Mouse (Mus musculus) ES-Bruce4 (cell line): ENCODE results near the gene Dhx57. TPM values are rescaled to one million over a fixed set of nuclear protein-coding genes. Genes with fewer than 3 reads are reported as not detected.
"Not testable (repeated sequence)": the region's sequence is repeated elsewhere in the genome, so short reads cannot be mapped to it uniquely, and the experiment has no call there.

Source experiments
- H3K27ac ChIP-seq: 2 replicates; pipeline ENCODE4 v1.5.1; 2012; ENCODE audit warnings: low read length, inconsistent platforms; ENCODE audit not compliant: insufficient read depth
- H3K27me3 ChIP-seq: 2 replicates; pipeline ENCODE4 v1.6.1; 2012; ENCODE audit warnings: mild to moderate bottlenecking, low read length, inconsistent platforms; ENCODE audit not compliant: control insufficient read depth, poor library complexity, insufficient read depth, severe bottlenecking
- H3K36me3 ChIP-seq: 2 replicates; pipeline ENCODE4 v1.6.1; 2012; ENCODE audit warnings: inconsistent platforms, mild to moderate bottlenecking, low read length, moderate library complexity; ENCODE audit not compliant: control insufficient read depth, poor library complexity, insufficient read depth, severe bottlenecking
- H3K4me1 ChIP-seq: one replicate; pipeline ENCODE4 v1.8.1; 2011; ENCODE audit warnings: low read length; ENCODE audit not compliant: control insufficient read depth, insufficient read depth
- H3K4me3 ChIP-seq: 2 replicates; pipeline ENCODE4 v1.5.1; 2011; ENCODE audit warnings: low read depth, mild to moderate bottlenecking, low read length
- H3K9ac ChIP-seq: 2 replicates; pipeline ENCODE4 v1.6.1; 2012; ENCODE audit warnings: low read depth, mild to moderate bottlenecking, inconsistent platforms; ENCODE audit not compliant: poor library complexity, severe bottlenecking
- H3K9me3 ChIP-seq: replicated peaks from 2 replicates; pipeline ENCODE4 v1.6.1; 2012; ENCODE audit warnings: mild to moderate bottlenecking, low read length, inconsistent platforms; ENCODE audit not compliant: control insufficient read depth, poor library complexity, insufficient read depth, severe bottlenecking
- CTCF ChIP-seq: IDR thresholded peaks from one replicate; pipeline ENCODE4 v1.8.1; 2011; ENCODE audit warnings: low read depth, low read length
- EP300 ChIP-seq: IDR thresholded peaks from 2 replicates; pipeline ENCODE4 v1.6.1; 2011; ENCODE audit warnings: low read depth, low read length; ENCODE audit not compliant: insufficient read depth
- POLR2A ChIP-seq: IDR thresholded peaks from one replicate; pipeline ENCODE4 v1.8.1; 2011; ENCODE audit warnings: low read length; ENCODE audit not compliant: insufficient read depth
- polyA plus RNA-seq: library from polyadenylated mRNA; stranded (reverse); fragments of >200 nt; gene quantifications from 2 replicates; pipeline ENCODE4 v1.2.4, GENCODE M21; 2011; ENCODE audit warnings: low read depth; ENCODE audit not compliant: missing spikeins, insufficient read depth, insufficient read length

The Dhx57 gene
- polyA plus RNA-seq, 1 experiment, result 26.4 TPM

DNA sequence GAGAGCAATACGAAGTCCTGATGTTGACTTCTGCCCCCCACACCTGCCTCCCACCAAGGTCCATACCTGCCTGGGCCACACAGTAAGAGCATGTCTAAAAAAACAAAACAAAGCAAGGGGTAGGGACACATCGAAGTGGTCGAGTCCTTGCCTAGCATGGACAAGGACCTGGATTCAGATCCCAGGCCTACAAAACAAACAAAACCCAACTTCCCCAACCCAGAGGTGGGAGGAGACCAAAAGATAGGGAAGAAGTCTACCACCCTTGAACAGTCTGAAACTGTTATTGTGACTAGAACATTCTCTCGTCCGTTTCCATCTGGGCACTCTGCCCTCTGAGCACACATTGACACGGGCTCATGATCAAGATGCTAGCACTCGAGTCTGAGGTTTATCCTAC lies 55.9 kb downstream of the Dhx57 start:
- Histone ChIP-seq H3K9ac (no peak overlapping the region), H3K4me3 (no peak overlapping the region), H3K36me3 (peaks cover under 1% of the 10 kb centered on the region; the same call in 1 of the 2 replicates), H3K27me3 (no peaks in the 10 kb centered on the region), H3K9me3 (no peaks in the 10 kb centered on the region), H3K4me1 (peaks cover 4% of the 10 kb centered on the region), H3K27ac (no peak overlapping the region)
- TF ChIP-seq POLR2A (no peak), CTCF (no peak), EP300 (no peak)

DNA sequence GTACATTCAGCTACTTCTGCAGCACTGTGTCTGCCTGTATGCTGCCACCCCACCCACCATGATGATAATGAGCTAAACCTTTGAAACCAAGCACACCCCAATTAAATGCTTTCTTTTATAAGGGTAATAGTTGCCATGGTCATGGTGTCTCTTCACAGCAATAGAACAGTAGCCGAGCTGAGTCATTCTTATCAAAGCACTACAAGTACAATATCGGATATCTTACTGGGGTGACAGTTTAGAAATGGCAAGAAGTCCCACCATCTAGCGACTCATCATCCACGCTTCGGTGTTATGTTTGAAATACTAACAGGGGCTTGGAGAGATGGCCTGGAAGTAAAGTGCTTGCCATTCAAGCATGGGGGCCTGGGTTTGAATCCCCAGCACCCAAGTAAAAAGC lies 56.4 kb downstream of the Dhx57 start:
- TF ChIP-seq EP300 (no peak), CTCF (no peak), POLR2A (no peak)
- H3K4me1 ChIP-seq, result peaks cover 4% of the 10 kb centered on the region
- peaks cover 6% of the 10 kb centered on the region for H3K36me3 ChIP-seq
- H3K27ac ChIP-seq, result no peak overlapping the region
- H3K27me3 ChIP-seq, result no peaks in the 10 kb centered on the region
- no peak overlapping the region for H3K9ac ChIP-seq
- H3K4me3 ChIP-seq, result no peak overlapping the region
- H3K9me3 ChIP-seq, result no peaks in the 10 kb centered on the region

DNA sequence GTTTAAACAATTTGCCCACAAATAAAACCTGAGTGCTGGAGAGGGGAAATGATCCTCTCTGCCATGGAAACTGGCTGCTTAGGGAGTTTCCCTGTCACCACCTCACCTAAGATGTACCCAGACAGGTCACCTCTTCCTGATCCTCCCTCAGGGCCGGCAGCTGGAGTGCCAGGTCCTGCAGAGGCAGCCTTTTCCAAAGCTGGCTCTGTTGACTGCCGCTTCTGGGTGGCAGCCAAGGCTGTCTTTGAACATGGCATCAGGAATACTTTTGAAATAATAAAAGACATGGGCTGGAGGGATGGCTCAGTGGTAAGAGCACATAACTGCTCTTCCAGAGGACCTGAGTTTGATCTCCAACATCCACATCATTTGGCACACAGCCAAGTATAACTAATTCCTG lies 60.9 kb downstream of the Dhx57 start:
- Histone ChIP-seq H3K27me3 (no peaks in the 10 kb centered on the region), H3K36me3 (peaks cover 27% of the 10 kb centered on the region), H3K27ac (no peak overlapping the region), H3K4me3 (no peak overlapping the region), H3K9me3 (no peaks in the 10 kb centered on the region), H3K4me1 (peaks cover 4% of the 10 kb centered on the region), H3K9ac (no peak overlapping the region)
- TF ChIP-seq EP300 (no peak), POLR2A (no peak), CTCF (no peak)

DNA sequence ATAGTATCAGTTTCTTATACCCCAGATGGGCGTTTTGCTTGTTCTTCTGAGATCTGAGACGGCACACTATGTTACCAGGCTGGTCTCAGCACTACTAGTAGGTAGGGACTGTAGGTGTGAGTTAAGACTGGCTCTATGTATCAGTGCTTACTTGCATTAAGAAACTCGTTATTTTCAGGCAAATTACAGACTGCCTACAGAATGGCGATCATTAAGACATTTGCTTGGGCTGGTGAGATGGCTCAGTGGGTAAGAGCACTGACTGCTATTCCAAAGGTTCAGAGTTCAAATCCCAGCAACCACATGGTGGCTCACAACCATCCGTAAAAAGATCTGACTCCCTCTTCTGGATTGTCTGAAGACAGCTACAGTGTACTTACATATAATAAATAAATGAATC lies 65.1 kb downstream of the Dhx57 start:
- H3K4me1 ChIP-seq, H3K9me3 ChIP-seq, H3K27me3 ChIP-seq: not testable (repeated sequence)
- Histone ChIP-seq H3K36me3 (peaks cover 27% of the 10 kb centered on the region), H3K27ac (peak overlapping the region; percentile 85), H3K9ac (peak overlapping the region; percentile 94), H3K4me3 (peak overlapping the region; percentile 95)

DNA sequence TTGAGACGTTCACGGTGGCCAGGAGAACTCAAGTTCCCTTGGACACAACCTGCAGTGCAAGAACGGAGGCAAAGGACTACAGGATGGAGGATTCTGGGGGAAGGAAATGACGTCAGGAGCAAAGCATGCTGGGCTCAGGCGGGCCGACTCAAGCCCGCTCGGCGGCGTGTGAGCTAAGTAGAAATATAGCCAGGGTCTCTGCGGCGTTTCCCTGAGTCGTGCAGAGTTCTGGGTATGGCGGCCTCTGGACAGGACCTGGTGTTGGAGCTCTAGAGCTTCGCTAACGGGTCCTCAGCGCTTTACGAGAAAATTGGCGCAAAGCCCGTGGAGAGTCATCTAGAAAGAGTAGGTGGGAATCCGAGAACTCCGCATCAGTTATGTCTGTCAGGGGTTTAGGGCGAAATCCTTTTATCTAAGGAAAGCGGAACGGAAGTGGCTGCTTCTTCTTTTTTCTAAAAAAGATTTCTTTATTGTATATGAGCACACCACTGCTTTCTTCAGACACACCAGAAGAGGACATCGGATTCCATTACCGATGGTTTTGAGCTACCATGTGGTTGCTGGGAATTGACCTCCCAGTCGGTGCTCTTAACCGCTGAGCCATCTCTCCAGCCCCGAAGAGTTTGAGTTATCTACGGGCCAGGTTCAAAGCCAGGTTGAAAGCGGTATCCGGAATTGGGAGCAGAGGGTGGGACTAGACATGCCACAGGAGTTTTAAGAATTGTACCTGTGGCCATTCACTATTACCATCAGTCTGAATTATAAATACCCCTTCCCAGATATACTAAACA lies 65.8 kb downstream of the Dhx57 start, which contains the start of gene Gemin6:
Gene Gemin6 (plus strand): TSS at position 116 of the 791 bp plus-strand sequence.
- TF ChIP-seq POLR2A (peak; percentile 84), EP300 (0 out of 2 replicates have a peak, but pooled peaks have one; percentile 6), CTCF (no peak)
- peak within 1 kb of the TSS; percentile 94 for H3K9ac ChIP-seq
- peak within 1 kb of the TSS; percentile 95 for H3K4me3 ChIP-seq
- peak within 1 kb of the TSS; percentile 85 for H3K27ac ChIP-seq
- no peaks in the 10 kb centered on the region for H3K4me1 ChIP-seq
- no peaks in the 10 kb centered on the region for H3K9me3 ChIP-seq
- H3K27me3 ChIP-seq, result no peaks in the 10 kb centered on the region
- H3K36me3 ChIP-seq, result peaks cover 27% of the 10 kb centered on the region

DNA sequence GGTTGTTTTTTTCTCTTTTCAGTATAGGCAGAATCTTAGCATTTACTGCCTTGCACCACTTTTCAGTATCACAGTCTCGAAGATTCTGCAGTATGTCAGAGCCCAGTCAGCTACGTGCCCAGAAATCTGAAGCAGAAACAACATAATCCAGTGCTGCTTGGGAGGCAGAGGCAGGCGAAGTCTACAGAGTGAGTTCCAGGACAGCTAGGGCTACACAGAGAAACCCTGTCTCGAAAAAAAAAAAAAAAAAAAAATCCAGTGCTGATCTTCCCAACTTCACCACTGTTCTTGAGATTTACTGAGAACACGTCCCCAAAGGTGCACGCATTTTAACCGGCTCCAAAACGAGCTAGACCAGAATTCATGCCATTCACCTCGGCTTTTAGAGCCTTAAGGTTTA lies 66.4 kb downstream of the Dhx57 start:
- TF ChIP-seq POLR2A, result no peak
- TF ChIP-seq CTCF, result no peak
- no peaks in the 10 kb centered on the region for H3K4me1 ChIP-seq
- H3K9me3 ChIP-seq, result no peaks in the 10 kb centered on the region
- H3K27ac ChIP-seq, result peak overlapping the region; percentile 84
- H3K9ac ChIP-seq, result peak overlapping the region; percentile 94
- no peaks in the 10 kb centered on the region; the same call in 1 of the 2 replicates for H3K27me3 ChIP-seq
- peaks cover 21% of the 10 kb centered on the region for H3K36me3 ChIP-seq
- peak overlapping the region; percentile 95 for H3K4me3 ChIP-seq
